Mouse (Mus musculus): ENCODE data around the gene Gpn3.

Gene Gpn3

GRCm38 (mm10) chr5:122371591-122372191 is at the start of gene Gpn3:
Gpn3 (plus strand) TSS chr5:122371876.
- in situ Hi-C loops (cut with MseI, MboI): no loop called here

- in situ Hi-C loops (cut with MseI, MboI): no loop called here
Measured at GRCm38 (mm10) chr5:122323523-122323922, 48.2 kb upstream of the Gpn3 start.

- in situ Hi-C loops (cut with MseI, MboI): no loop called here
Measured at GRCm38 (mm10) chr5:122324608-122325431, 46.9 kb upstream of the Gpn3 start.

- in situ Hi-C loops (cut with MseI, MboI): no loop called here
Measured at GRCm38 (mm10) chr5:122325477-122325876, 46.2 kb upstream of the Gpn3 start.

GRCm38 (mm10) chr5:122327283-122327682 is 44.4 kb upstream of the Gpn3 start:
- in situ Hi-C loops (cut with MseI, MboI): no loop called here

GRCm38 (mm10) chr5:122330269-122330668 is 41.4 kb upstream of the Gpn3 start:
- in situ Hi-C loops (cut with MseI, MboI): no loop called here

- in situ Hi-C loops (cut with MseI, MboI): no loop called here
Measured at GRCm38 (mm10) chr5:122334682-122335081, 37.0 kb upstream of the Gpn3 start.

- in situ Hi-C loops (cut with MseI, MboI): no loop called here
Measured at GRCm38 (mm10) chr5:122336554-122337294, 35.0 kb upstream of the Gpn3 start.

GRCm38 (mm10) chr5:122342874-122343273 is 28.8 kb upstream of the Gpn3 start:
- in situ Hi-C loops (cut with MseI, MboI): loop anchor here in 1 of 2 experiments (5.0 kb wide), 1 partner anchor 76 kb away; no protein-coding TSS in a partner anchor

- in situ Hi-C loops (cut with MseI, MboI): loop anchor here in 1 of 2 experiments (5.0 kb wide), 1 partner anchor 76 kb away; no protein-coding TSS in a partner anchor
Measured at GRCm38 (mm10) chr5:122343768-122344167, 27.9 kb upstream of the Gpn3 start.

- in situ Hi-C loops (cut with MseI, MboI): loop anchor here in 1 of 2 experiments (5.0 kb wide), 1 partner anchor 77 kb away; no protein-coding TSS in a partner anchor
Measured at GRCm38 (mm10) chr5:122344260-122344659, 27.4 kb upstream of the Gpn3 start.

- in situ Hi-C loops (cut with MseI, MboI): loop anchor here in 1 of 2 experiments (5.0 kb wide), 1 partner anchor 78 kb away; no protein-coding TSS in a partner anchor
Measured at GRCm38 (mm10) chr5:122345777-122346176, 25.9 kb upstream of the Gpn3 start.

GRCm38 (mm10) chr5:122353807-122354491 is 17.7 kb upstream of the Gpn3 start, which contains the start of the genes Rad9b and Vps29:
Rad9b (minus strand) TSS chr5:122354233.
Vps29 (plus strand) TSS chr5:122354369.
- in situ Hi-C loops (cut with MseI, MboI): no loop called here

- in situ Hi-C loops (cut with MseI, MboI): no loop called here
Measured at GRCm38 (mm10) chr5:122354492-122355067, 17.1 kb upstream of the Gpn3 start.

- in situ Hi-C loops (cut with MseI, MboI): no loop called here
Measured at GRCm38 (mm10) chr5:122372192-122372769, 605 bp downstream of the Gpn3 start, which contains the start of gene Fam216a. Fam216a (minus strand) TSS chr5:122372364.

- in situ Hi-C loops (cut with MseI, MboI): no loop called here
Measured at GRCm38 (mm10) chr5:122372878-122373277, 1.2 kb downstream of the Gpn3 start.

GRCm38 (mm10) chr5:122377101-122377833 is 5.6 kb downstream of the Gpn3 start:
- in situ Hi-C loops (cut with MseI, MboI): no loop called here

GRCm38 (mm10) chr5:122378171-122378570 is 6.5 kb downstream of the Gpn3 start:
- in situ Hi-C loops (cut with MseI, MboI): no loop called here

GRCm38 (mm10) chr5:122379374-122380155 is 7.9 kb downstream of the Gpn3 start:
- in situ Hi-C loops (cut with MseI, MboI): no loop called here
